Mouse (Mus musculus): Measurements from ENCODE around the gene Pak7. TPM values are rescaled to one million over a fixed set of nuclear protein-coding genes. Genes with fewer than 3 reads are reported as not detected.
"Not testable (repeated sequence)": the region's sequence is repeated elsewhere in the genome, so short reads cannot be mapped to it uniquely, and the experiment has no call there.

Gene Pak7
- total RNA-seq (2021) = not detected

DNA sequence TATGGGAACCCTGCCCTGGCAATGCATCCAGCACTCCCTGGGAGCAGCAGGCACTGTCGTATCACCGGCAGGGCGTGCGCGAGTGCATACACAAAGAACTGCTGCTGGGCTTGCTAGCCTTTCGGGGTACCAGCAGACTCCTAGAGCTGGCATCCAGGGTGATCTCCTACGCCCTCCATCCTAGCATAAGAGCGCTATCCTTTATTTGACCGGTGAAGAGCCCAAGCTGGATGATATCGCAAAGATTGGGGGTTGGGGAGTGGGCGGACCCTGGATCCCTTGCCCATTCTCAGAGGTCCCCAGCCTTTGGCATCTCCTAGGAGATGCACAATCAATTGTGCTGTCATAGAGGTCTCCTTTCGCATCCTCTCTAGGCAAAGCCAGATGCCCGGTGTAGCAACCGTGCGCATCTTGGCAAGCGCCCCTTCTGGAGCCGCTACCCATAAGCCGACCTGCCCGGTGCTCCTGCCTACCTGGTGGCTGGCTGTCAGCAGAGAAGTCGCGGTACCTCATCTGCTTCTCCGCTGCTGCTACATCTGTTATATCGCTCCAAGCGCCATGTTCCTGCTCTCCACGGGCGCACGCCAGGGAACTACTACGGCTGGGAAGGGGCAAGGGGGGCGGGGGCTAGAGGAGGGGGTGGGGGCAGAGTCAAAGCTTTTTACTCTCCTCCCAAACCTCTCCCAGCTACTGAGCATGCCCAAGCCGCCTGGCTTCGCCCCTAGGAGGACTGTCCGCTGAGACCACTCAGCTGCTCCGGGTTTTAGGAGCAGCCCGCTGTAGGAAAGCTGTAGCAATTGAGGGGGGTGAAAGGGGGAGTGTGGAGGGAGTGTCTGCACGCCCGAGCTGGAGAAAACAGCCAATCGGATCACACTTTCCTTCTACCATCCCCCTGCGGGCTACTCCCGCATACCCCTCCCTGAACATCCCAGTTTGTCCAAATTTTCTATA is at the start of gene Pak7:
Gene Pak7, minus strand, starts transcription at position 787 of the 951 bp plus-strand sequence.
- DNase-seq = no peak
- intact Hi-C loops (cut with DNase I) = no loop called here

- intact Hi-C loops (cut with DNase I) = no loop called here
- no peak for DNase-seq
These were observed 37.8 kb upstream of the Pak7 start for GRCm38 (mm10) chr2:136425561-136425960.

- intact Hi-C loops (cut with DNase I) = no loop called here
- no peak for DNase-seq
These were observed 31.8 kb upstream of the Pak7 start for GRCm38 (mm10) chr2:136419543-136419942.

- intact Hi-C loops (cut with DNase I) = no loop called here
- DNase-seq = no peak
These were observed 28.6 kb upstream of the Pak7 start for GRCm38 (mm10) chr2:136416381-136416780.

DNA sequence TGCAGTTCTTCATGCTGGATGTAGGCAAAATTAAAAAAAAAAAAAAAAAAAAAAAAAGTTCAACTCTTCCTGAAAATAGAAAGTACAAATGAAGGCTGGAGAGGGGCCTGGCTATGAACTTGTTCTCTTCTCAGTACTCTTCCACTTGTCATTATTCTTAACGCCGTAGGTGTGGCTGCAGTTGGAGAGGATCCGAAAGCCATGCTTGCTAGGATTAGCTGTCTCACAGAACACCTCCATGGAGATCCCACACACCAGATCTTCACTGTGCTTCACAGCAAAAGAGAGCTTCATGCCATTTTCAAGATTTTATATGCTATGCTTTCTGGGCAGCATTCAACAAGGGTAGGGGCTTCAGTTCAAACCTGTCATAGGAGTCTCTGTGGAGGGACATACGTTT is 14.8 kb upstream of the Pak7 start:
- no peak for DNase-seq
- intact Hi-C loops (cut with DNase I) = no loop called here

DNA sequence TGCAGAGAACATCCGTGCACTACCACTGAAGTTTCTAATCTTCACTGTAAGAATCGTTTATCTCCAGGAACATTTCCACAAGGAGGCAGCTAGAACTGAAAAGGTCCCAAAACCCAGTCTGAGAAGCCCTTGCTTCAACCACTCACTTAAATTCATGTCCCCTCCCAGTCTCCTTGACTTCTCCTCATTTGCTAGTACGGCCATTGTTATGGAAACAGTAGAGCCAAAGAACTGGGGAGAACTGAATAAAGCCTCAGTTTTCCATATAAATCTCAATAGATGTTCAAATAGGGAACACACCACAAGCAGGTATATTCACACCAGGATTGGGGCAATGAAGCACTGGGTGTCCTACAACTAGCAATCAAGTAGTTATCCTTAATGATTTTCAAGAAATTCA is 12.4 kb downstream of the Pak7 start:
- no peak for DNase-seq
- intact Hi-C loops (cut with DNase I) = no loop called here

DNA sequence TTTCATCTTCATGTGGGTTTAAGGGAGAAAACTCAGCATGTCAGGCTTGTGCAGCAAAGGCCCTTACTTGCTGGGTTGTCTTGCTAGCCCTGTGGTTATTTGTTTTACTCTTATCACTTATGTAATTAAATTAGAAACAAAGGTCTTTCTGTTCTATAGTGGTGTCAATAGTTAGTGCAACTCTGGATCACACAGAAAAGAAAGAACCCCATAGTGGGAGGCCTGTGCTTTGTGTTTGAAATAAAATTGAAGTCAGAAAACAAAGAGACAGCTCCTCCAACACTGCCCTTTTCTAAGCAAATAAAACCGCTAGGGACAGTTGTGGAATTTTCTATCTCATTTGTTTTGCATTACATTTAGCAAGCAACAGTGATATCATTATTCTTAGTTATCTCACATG is 15.4 kb downstream of the Pak7 start:
- no peak for DNase-seq
- intact Hi-C loops (cut with DNase I) = no loop called here

GRCm38 (mm10) chr2:136351393-136352096 is 36.2 kb downstream of the Pak7 start:
- DNase-seq = no peak
- intact Hi-C loops (cut with DNase I) = no loop called here

- DNase-seq = no peak
- intact Hi-C loops (cut with DNase I) = no loop called here
These were observed 37.3 kb downstream of the Pak7 start for GRCm38 (mm10) chr2:136350459-136350858.

GRCm38 (mm10) chr2:136349671-136350275 is 38.0 kb downstream of the Pak7 start:
- no peak for DNase-seq
- intact Hi-C loops (cut with DNase I) = no loop called here

- intact Hi-C loops (cut with DNase I); DNase-seq: not testable (repeated sequence)
These were observed 43.5 kb downstream of the Pak7 start for GRCm38 (mm10) chr2:136344240-136344780.

DNA sequence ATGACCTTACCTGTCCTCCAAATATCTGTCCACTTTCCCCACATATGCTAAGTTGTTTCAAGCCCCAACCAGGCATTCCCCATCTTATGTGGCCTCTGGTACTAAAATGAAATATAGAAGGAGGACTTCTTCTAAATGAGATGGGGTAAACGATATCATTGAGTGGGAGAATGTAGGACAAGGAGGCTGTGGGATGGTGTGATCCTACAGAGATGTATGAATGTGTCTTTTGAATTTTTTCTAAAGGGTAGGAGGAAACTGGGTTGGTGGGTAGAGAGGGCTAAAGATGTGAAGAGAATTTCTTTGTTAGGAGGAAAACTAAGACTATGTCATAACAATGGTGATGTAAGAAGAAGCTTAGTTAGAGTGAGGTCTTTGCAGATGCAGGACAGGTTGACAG is 57.8 kb downstream of the Pak7 start:
- no peak for DNase-seq
- intact Hi-C loops (cut with DNase I) = no loop called here

GRCm38 (mm10) chr2:136325646-136326045 is 62.1 kb downstream of the Pak7 start:
- DNase-seq = no peak
- intact Hi-C loops (cut with DNase I) = no loop called here

GRCm38 (mm10) chr2:136309313-136309712 is 78.5 kb downstream of the Pak7 start:
- intact Hi-C loops (cut with DNase I) = no loop called here
- no peak for DNase-seq

GRCm38 (mm10) chr2:136308743-136309142 is 79.0 kb downstream of the Pak7 start:
- DNase-seq = no peak
- intact Hi-C loops (cut with DNase I) = no loop called here

DNA sequence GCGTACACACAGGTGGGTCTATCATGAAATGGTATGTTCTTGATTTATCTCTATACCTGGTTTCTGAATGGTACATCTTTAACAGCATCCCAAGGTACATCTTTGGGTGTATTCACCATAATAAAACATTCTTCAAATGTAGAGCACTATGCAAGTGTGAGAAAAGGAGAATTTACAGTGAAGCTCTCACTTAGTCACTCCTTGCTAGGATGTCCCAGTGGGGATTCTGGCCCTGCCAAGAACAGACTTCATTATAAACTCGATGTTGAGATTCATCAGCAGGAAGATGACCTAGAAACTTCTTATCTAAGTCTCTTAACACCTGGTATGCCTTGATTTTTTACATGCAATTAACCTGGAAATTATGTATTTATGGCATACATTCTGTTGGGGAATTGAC is 85.6 kb downstream of the Pak7 start:
- intact Hi-C loops (cut with DNase I) = no loop called here
- no peak for DNase-seq

DNA sequence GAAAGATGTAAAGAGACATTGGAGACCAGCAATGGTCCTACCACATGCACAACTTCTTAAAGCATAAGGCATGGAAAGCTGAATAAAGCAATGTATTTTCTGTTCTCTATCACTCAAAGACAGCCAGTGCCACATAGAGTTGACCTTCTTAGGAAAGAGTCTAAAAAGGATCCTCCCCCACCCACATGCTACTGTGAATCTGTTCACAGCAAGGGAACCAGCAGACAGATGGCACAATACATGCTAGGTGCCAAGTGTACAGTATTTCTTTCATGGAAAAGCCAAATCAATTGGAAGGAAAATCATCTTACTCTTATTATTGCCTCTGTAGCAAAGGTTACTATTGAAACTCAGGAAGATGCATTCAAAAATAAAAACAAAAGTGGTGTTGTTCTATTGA is 86.4 kb downstream of the Pak7 start:
- intact Hi-C loops (cut with DNase I) = no loop called here
- no peak for DNase-seq

GRCm38 (mm10) chr2:136297371-136297770 is 90.4 kb downstream of the Pak7 start:
- intact Hi-C loops (cut with DNase I) = no loop called here
- DNase-seq = no peak

- intact Hi-C loops (cut with DNase I) = no loop called here
- DNase-seq = no peak
These were observed 105.7 kb downstream of the Pak7 start for GRCm38 (mm10) chr2:136282043-136282442.

DNA sequence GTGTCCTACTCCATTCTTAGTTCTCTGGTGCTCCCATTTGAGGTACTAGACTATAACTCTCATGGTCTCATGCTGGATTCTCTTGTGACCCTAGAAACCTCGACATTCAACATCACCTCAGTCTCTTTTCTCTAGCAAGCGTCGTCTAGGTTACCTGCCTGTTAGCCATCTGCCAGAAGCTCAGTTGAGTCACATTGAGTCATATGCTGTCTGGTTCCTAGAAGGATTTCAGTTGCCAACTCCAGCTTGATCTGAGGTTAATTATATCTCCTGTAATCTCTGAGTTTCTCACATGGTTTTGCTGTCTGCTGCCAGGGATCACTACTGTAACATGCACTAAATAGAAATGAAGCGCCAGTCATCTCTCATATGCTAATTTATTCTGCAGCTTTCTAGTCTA is 145.8 kb downstream of the Pak7 start:
- intact Hi-C loops (cut with DNase I); DNase-seq: not testable (repeated sequence)

- no peak for DNase-seq
- intact Hi-C loops (cut with DNase I) = no loop called here
These were observed 156.5 kb downstream of the Pak7 start for GRCm38 (mm10) chr2:136231228-136231627.

Measured in heart, postnatal 36 days (tissue).